Mouse (Mus musculus) embryonic stem cell, embryonic (primary cell): ENCODE data around the gene Zfp760.

ENCODE experiments used
- CTCF ChIA-PET, 4 experiments: fragments of 300-600 bp in 2 of 4; fragments of 350-600 bp in 2 of 4; sonication (Branson Sonifier 250); formaldehyde crosslinking; loops; one replicate each; lab custom pipeline; 2022; ENCODE audit warnings: inconsistent platforms in 2 of 4; lab: Charles Lee
- POLR2A ChIA-PET, 4 experiments: fragments of 300-600 bp in 2 of 4; fragments of 350-600 bp in 2 of 4; sonication (Branson Sonifier 250); formaldehyde crosslinking; loops; one replicate each; lab custom pipeline; 2022; ENCODE audit warnings: antibody characterized with exemption in 4 of 4, inconsistent platforms in 1 of 4; lab: Charles Lee

Zfp760 gene

DNA sequence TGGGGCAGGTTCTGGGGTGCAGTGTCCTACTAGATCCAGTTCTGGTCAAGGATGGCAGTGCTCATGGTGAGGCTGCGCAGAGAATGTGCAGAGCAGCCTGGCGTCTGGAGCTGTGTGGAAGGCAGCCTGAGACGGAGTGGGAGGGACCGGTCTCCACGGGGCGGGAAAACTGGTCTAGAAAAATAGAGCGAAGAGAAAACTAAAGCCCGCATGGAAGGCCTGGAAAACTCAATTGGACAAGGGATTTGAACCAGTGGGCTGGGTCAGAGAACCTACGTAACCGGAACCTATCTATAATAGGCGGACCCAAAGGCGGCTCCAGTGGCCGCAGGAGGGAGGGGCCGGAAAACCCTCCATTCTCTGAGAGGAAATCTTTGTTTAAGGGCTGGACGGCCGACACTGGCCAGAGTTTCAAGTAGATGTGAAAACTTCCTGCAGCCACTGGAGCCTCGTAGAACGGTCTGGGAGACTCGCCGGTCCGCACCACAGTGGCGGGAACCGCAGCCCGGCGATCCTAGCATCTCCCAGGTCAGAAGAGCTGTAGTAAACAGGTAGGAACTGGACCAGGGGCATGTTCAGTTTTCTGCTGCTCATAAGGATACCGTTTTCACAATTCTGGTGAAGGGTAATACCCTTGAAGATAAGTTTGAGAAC, at the start of gene Zfp760:
Gene Zfp760, plus strand, starts transcription at position 399 of the 654 bp plus-strand sequence.
- POLR2A ChIA-PET = interaction anchor here in 3 of 4 experiments (0.7 to 2.0 kb wide), 12 partner anchors 10 to 763 kb away, joined by 3 to 9 read pairs (median 4); partner anchors contain the start of genes Ppp2r1a (in 1 of the 3) and Zfp54 (in 1 of the 3)
- CTCF ChIA-PET = interaction anchor here in 3 of 4 experiments (0.6 to 1.0 kb wide), 5 partner anchors 9 to 1920 kb away, joined by 3 to 5 read pairs (median 3); no protein-coding TSS in a partner anchor

DNA sequence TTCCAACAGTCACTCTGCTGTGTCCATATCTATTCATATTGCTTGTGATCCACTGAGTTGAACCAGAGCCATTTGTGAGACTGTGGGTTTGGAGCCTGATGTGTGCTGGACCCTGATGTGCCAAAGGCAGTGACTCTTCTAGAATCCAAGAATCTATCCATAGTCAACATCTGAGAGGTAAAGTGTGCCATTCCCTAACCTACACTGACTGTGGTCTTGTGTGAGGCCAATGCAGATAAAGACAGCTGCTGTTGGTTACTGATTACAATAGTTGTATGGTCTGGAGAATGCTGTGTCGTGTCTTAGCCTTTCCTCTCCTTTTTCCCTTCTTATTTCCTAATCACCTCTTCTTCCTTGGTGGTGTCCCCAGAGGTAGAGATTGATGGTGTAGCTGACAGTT, 28.7 kb upstream of the Zfp760 start:
- CTCF ChIA-PET = interaction anchor here in 2 of 4 experiments (0.7 to 1.4 kb wide), 3 partner anchors 21 to 30 kb away, joined by 3 to 23 read pairs (median 5); partner anchors contain the start of gene Zfp983 (in 2 of the 2)
- POLR2A ChIA-PET = interaction anchor here in 1 of 4 experiments (2.2 kb wide), 1 partner anchor 29 kb away, joined by 39 read pairs; the partner anchor contains the start of gene Zfp983

DNA sequence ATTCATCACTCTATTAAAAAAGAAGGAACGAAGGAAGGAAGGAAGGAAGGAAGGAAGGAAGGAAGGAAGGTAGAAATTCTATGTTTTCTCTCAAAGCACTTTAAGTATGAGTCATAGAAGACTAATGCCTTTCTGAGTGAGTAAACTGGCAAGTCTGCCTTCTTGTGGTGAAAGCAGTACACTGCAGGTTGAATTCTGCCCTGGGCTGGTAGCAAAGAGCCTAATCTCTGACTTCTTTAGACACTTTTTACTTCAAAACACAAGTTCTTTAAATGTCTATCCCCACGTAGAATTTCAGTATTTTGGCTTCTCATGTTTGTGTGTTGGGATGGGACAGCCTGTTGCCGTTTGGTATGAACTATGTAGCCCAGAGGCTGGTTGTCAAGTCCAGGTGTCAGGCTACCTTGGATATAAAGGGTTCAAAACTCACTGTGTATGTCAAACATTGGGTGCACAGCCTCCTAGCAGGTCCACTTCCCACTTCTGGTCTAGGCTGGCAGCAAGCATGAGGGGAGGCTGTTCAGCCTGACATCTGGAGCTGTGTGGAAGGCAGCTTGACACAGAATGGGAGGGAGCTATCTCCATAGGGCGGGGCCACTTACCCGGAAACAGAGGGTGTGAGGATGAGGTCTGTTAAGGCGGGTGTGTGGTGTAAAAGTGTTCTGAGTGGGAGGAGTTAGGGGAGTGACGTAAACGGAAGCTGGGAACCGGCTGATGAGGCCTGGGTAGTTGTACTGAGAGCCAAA, 28.1 kb upstream of the Zfp760 start:
- ChIA-PET CTCF (interaction anchor here in 3 of 4 experiments (0.6 to 1.4 kb wide), 13 partner anchors 28 to 1300 kb away, joined by 3 to 23 read pairs (median 3); partner anchors contain the start of genes Zfp760 (in 2 of the 3), Zfp983 (in 2 of the 3), Zfp51 (in 1 of the 3) and Zfp948 (in 1 of the 3)), POLR2A (interaction anchor here in 3 of 4 experiments (0.8 to 2.2 kb wide), 12 partner anchors 26 to 735 kb away, joined by 3 to 39 read pairs (median 4); partner anchors contain the start of genes Zfp983 (in 3 of the 3), Ppp2r1a (in 1 of the 3), Zfp229 (in 1 of the 3) and Zfp51 (in 1 of the 3))

GRCm38 (mm10) chr17:21680019-21680376, 27.5 kb upstream of the Zfp760 start:
- CTCF ChIA-PET = interaction anchor here in 3 of 4 experiments (0.6 to 1.4 kb wide), 12 partner anchors 27 to 1300 kb away, joined by 3 to 23 read pairs (median 3); partner anchors contain the start of genes Zfp760 (in 2 of the 3), Zfp983 (in 2 of the 3) and Zfp51 (in 1 of the 3)

GRCm38 (mm10) chr17:21691560-21691959, 16.0 kb upstream of the Zfp760 start, which contains the start of gene Gm10226:
Gene Gm10226 (plus strand): TSS chr17:21691860.
- CTCF ChIA-PET = no interaction called here
- POLR2A ChIA-PET = no interaction called here

More at GRCm38 (mm10) chr17:21680019-21680376, 27.5 kb upstream of the Zfp760 start:
- POLR2A ChIA-PET = interaction anchor here in 3 of 4 experiments (0.8 to 2.2 kb wide), 12 partner anchors 26 to 735 kb away, joined by 3 to 39 read pairs (median 4); partner anchors contain the start of genes Zfp983 (in 3 of the 3), Ppp2r1a (in 1 of the 3), Zfp229 (in 1 of the 3) and Zfp51 (in 1 of the 3)

- CTCF ChIA-PET = no interaction called here
Measured at GRCm38 (mm10) chr17:21693342-21693741, 14.2 kb upstream of the Zfp760 start.

GRCm38 (mm10) chr17:21696073-21696472, 11.5 kb upstream of the Zfp760 start:
- POLR2A ChIA-PET = no interaction called here

More at GRCm38 (mm10) chr17:21693342-21693741, 14.2 kb upstream of the Zfp760 start:
- POLR2A ChIA-PET = interaction anchor here in 1 of 4 experiments (0.7 kb wide), 1 partner anchor 438 kb away, joined by 4 read pairs; no protein-coding TSS in a partner anchor

GRCm38 (mm10) chr17:21702281-21703240, 5.0 kb upstream of the Zfp760 start:
- CTCF ChIA-PET = no interaction called here
- POLR2A ChIA-PET = no interaction called here

More at GRCm38 (mm10) chr17:21696073-21696472, 11.5 kb upstream of the Zfp760 start:
- CTCF ChIA-PET = no interaction called here

DNA sequence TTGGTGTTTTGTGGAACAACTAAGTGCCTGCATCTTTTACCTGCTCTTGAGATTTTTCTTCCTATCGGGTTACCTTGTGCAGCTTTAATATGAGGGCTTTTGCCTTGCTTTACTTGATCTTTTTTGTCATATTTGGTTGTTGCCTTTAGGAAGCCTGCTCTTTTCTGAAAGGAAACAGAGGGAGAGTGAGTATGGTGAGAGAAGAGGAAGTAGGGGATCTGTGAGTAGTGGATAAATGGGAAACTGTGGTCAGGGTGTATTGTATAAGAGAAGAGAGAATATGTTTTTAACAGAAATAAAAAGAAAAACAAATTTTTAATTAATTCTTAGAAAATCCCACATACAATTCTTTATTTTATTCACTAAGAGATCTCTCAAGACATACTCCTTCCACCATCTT, 4.1 kb upstream of the Zfp760 start:
- ChIA-PET POLR2A (no interaction called here), CTCF (no interaction called here)

DNA sequence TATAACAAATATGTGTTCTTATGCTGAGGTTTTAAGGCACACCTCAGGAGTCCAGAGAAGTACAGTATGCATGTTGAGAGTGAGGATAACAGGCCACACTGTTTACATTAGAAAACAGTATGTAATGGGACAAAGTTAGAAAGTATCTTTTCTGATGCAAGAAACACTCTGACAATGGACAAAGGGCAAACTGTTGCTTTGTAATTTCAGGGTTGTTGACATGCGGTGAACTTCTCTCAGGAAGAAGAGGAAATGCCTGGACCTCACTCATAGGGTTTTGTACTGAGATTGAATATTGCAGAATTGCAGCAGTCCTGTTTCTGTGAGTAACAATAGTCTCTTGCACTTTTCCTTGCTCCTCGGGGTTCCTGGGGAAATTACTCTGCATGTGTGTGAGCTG, 860 bp downstream of the Zfp760 start:
- ChIA-PET CTCF (interaction anchor here in 2 of 4 experiments (0.6 kb wide), 2 partner anchors 151 to 1919 kb away, joined by 4 to 5 read pairs; no protein-coding TSS in a partner anchor), POLR2A (interaction anchor here (0.6 to 2.0 kb wide), 11 partner anchors 9 to 1175 kb away, joined by 3 to 9 read pairs (median 4); no protein-coding TSS in a partner anchor)

DNA sequence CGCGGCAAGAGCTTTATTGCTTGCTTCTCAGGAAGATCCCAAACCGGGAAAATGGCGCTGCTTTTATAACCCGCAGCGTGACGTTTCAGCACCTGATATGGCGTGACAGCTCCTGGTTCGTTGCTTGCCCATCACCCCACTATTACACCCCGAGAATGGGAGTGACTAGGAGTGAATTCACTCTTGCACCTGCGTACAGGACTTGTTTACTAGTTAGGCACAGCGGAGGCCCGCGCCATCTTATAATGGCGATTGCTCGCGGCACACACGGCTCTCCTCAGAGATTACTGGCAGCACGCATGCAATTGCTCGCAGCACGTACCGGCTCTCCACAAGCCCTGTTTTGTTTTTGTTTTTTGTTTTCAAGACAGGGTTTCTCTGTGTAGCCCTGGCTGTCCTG, 23.0 kb downstream of the Zfp760 start, which contains the start of gene Zfp229:
Gene Zfp229, plus strand, starts transcription at position 301 of the 400 bp plus-strand sequence.
- ChIA-PET POLR2A (interaction anchor here (0.6 to 1.1 kb wide), 16 partner anchors 8 to 792 kb away, joined by 3 to 5 read pairs (median 3); partner anchors contain the start of genes Zfp160 (in 1 of the 4), Zfp53 (in 1 of the 4), Zfp820 (in 1 of the 4) and Zfp948 (in 1 of the 4)), CTCF (interaction anchor here in 1 of 4 experiments (0.7 kb wide), 1 partner anchor 349 kb away, joined by 8 read pairs; no protein-coding TSS in a partner anchor)

DNA sequence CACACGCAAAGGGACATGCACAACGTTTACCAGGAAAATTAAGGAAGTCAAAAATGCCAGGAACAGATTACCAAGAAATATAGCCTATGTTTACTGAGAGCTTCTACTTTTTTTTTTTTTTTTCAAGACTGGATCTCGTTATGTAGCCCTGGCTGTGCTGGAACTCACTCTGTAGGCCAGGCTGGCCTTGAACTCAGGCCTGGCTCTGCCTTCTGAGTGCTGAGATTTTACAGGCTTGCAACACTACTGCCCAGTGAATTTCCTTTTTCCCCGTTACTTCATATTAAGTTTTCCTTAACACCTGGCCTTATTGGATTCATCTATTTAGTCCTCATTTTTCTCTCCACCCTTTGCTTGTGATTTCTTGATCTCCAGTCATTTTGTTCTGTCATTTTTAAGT, 25.5 kb downstream of the Zfp760 start:
- ChIA-PET CTCF (interaction anchor here in 1 of 4 experiments (1.0 kb wide), 1 partner anchor 10 kb away, joined by 3 read pairs; no protein-coding TSS in a partner anchor), POLR2A (interaction anchor here in 3 of 4 experiments (0.7 to 3.9 kb wide), 16 partner anchors 10 to 1802 kb away, joined by 3 to 20 read pairs (median 5); partner anchors contain the start of genes Zfp760 (in 2 of the 3), CT030661.1 (in 1 of the 3), Ppp2r1a (in 1 of the 3) and Zfp52 (in 1 of the 3))

GRCm38 (mm10) chr17:21733529-21734031, 26.0 kb downstream of the Zfp760 start:
- POLR2A ChIA-PET = interaction anchor here in 3 of 4 experiments (0.7 to 3.9 kb wide), 21 partner anchors 10 to 789 kb away, joined by 3 to 20 read pairs (median 4); partner anchors contain the start of genes Zfp760 (in 3 of the 3), CT030661.1 (in 1 of the 3), Ppp2r1a (in 1 of the 3) and Zfp52 (in 1 of the 3)
- CTCF ChIA-PET = interaction anchor here in 2 of 4 experiments (0.7 to 1.0 kb wide), 2 partner anchors 9 to 54 kb away, joined by 3 read pairs; no protein-coding TSS in a partner anchor

DNA sequence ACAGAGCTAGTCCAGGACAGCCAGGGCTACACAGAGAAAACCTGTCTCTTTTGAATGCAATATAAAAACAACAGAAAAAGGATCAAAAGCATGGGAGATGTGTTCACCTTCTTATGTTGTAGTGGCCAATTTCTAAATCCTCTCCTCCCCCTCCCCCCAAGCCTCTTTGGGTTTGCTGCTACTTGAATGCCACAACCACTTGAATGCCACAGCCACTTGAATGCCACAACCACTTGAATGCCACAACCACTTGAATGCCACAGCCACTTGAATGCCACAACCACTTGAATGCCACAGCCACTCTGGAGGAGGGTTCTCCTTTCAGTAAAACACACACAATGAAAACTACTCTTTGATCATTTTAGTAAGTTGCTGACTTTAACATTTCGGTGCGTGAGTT, 45.2 kb downstream of the Zfp760 start:
- ChIA-PET CTCF (no interaction called here), POLR2A (interaction anchor here in 2 of 4 experiments (0.7 to 1.8 kb wide), 2 partner anchors 19 to 314 kb away, joined by 3 to 6 read pairs; no protein-coding TSS in a partner anchor)

DNA sequence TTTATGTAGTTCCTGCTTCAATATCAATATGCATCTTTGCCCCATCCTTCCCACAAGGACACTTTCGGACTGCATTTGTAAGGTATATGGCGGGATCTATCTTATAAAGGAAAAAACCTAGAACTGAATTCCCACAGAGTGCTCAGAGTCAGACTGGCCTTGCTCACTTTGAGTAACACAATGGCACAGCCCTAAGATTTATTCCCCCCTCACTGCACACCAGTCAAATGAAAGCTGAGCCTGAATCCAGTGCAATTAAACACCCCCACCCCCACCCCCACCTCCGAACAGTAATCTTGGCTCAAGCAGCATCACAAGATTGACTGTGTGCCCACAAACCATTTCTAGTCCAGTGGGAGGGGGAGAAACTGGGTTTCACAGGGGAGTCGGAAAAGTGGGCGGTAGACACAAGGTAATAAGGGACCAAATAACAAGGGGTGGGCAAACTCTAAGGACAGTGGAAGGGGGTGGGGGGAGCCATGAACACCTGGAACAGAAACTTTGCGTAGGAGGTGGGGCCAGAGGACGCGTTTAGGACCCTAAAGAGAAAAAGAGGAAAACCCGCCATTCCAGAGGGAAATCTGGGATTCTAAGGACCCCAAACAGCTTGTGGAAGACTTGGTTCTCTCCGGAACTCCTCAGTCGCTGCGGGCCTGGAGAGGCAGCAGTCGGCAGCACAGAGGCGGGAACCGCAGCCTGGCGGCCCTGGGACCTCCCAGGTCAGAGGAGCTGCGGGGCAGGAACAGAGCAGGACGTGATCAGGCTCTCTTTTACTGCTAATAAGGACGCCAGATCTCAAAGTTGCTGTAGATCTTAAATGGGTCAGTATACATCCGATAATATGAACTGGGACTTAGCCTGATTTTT, 46.0 kb downstream of the Zfp760 start:
- ChIA-PET CTCF (no interaction called here), POLR2A (interaction anchor here in 2 of 4 experiments (0.6 to 3.1 kb wide), 6 partner anchors 9 to 64 kb away, joined by 3 to 15 read pairs (median 4); no protein-coding TSS in a partner anchor)
